Mouse (Mus musculus): ENCODE measurements around the gene Vsig10.
"Not testable (repeated sequence)": the region's sequence is repeated elsewhere in the genome, so short reads cannot be mapped to it uniquely, and the experiment has no call there.

Gene Vsig10

GRCm38 (mm10) chr5:117303691-117304579 lies 14.9 kb upstream of the Vsig10 start:
- DNase-seq (ENCODE audit: extremely low spot score, low spot score), result no peak

GRCm38 (mm10) chr5:117304947-117305346 lies 13.9 kb upstream of the Vsig10 start:
- DNase-seq (ENCODE audit: extremely low spot score, low spot score), result peak; percentile 59

GRCm38 (mm10) chr5:117305754-117306153 lies 13.1 kb upstream of the Vsig10 start:
- DNase-seq (ENCODE audit: extremely low spot score, low spot score), result no peak

- DNase-seq (ENCODE audit: extremely low spot score, low spot score), result no peak
Measured at GRCm38 (mm10) chr5:117306826-117307225, 12.1 kb upstream of the Vsig10 start.

GRCm38 (mm10) chr5:117307699-117308098 lies 11.2 kb upstream of the Vsig10 start:
- DNase-seq (ENCODE audit: extremely low spot score, low spot score), result peak; percentile 51

GRCm38 (mm10) chr5:117313420-117313819 lies 5.5 kb upstream of the Vsig10 start:
- no peak for DNase-seq (ENCODE audit: extremely low spot score, low spot score)

- no peak for DNase-seq (ENCODE audit: extremely low spot score, low spot score)
Measured at GRCm38 (mm10) chr5:117313909-117314308, 5.0 kb upstream of the Vsig10 start.

GRCm38 (mm10) chr5:117314587-117315428 lies 4.1 kb upstream of the Vsig10 start:
- no peak for DNase-seq (ENCODE audit: extremely low spot score, low spot score)

- DNase-seq (ENCODE audit: extremely low spot score, low spot score), result no peak
Measured at GRCm38 (mm10) chr5:117323751-117324150, 4.9 kb downstream of the Vsig10 start.

- DNase-seq (ENCODE audit: extremely low spot score, low spot score), result no peak
Measured at GRCm38 (mm10) chr5:117326408-117326807, 7.5 kb downstream of the Vsig10 start.

- DNase-seq (ENCODE audit: extremely low spot score, low spot score), result no peak
Measured at GRCm38 (mm10) chr5:117330457-117330856, 11.6 kb downstream of the Vsig10 start.

- DNase-seq (ENCODE audit: extremely low spot score, low spot score), result no peak
Measured at GRCm38 (mm10) chr5:117337999-117338398, 19.1 kb downstream of the Vsig10 start.

GRCm38 (mm10) chr5:117338503-117338902 lies 19.6 kb downstream of the Vsig10 start:
- no peak for DNase-seq (ENCODE audit: extremely low spot score, low spot score)

- no peak for DNase-seq (ENCODE audit: extremely low spot score, low spot score)
Measured at GRCm38 (mm10) chr5:117340081-117340480, 21.2 kb downstream of the Vsig10 start.

- no peak for DNase-seq (ENCODE audit: extremely low spot score, low spot score)
Measured at GRCm38 (mm10) chr5:117341896-117342295, 23.0 kb downstream of the Vsig10 start.

GRCm38 (mm10) chr5:117344496-117344895 lies 25.6 kb downstream of the Vsig10 start:
- DNase-seq (ENCODE audit: extremely low spot score, low spot score), result not testable (repeated sequence)

- no peak for DNase-seq (ENCODE audit: extremely low spot score, low spot score)
Measured at GRCm38 (mm10) chr5:117345432-117345976, 26.6 kb downstream of the Vsig10 start.

- DNase-seq (ENCODE audit: extremely low spot score, low spot score), result no peak
Measured at GRCm38 (mm10) chr5:117346281-117346680, 27.4 kb downstream of the Vsig10 start.

GRCm38 (mm10) chr5:117347011-117347410 lies 28.1 kb downstream of the Vsig10 start:
- DNase-seq (ENCODE audit: extremely low spot score, low spot score), result no peak

- DNase-seq (ENCODE audit: extremely low spot score, low spot score), result no peak
Measured at GRCm38 (mm10) chr5:117347838-117348237, 29.0 kb downstream of the Vsig10 start.

GRCm38 (mm10) chr5:117348279-117348678 lies 29.4 kb downstream of the Vsig10 start:
- peak; percentile 75 for DNase-seq (ENCODE audit: extremely low spot score, low spot score)

- no peak for DNase-seq (ENCODE audit: extremely low spot score, low spot score)
Measured at GRCm38 (mm10) chr5:117354121-117354520, 35.2 kb downstream of the Vsig10 start.
